Mouse (Mus musculus) liver, adult 2 months (tissue): Measurements from ENCODE around the gene Syt17.

Experiments used
- CTCF ChIP-seq: fragments of 200-500 bp; IDR thresholded peaks from 2 replicates; pipeline ENCODE4 v1.5.1; 2011; ENCODE audit warnings: low read depth, low read length, control low read depth
- POLR2A ChIP-seq: fragments of 200-500 bp; IDR thresholded peaks from 2 replicates; pipeline ENCODE4 v1.6.1; 2011; ENCODE audit warnings: low read length, control low read depth; ENCODE audit not compliant: insufficient read depth; ENCODE audit errors: extremely low read depth

DNA sequence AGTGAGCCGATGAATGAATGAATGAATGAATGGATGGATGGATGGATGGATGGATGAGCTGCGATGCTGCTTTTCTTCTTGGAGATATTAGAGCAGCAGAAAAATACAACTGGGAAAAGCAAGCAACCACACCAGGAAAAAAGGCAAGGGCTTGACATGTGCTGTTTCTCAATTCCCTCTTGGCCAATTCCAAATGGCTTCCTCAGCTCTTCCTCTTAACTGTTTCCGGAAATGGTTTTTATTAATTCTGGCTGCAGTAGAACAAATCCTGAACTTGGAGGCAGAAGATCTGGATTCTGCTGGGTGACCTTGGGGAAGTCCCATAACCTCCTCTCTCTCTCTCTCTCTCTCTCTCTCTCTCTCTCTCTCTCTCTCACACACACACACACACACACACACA lies 20.0 kb upstream of the Syt17 start:
- TF ChIP-seq CTCF (no peak), POLR2A (no peak)
